In the genomic region with DNA sequence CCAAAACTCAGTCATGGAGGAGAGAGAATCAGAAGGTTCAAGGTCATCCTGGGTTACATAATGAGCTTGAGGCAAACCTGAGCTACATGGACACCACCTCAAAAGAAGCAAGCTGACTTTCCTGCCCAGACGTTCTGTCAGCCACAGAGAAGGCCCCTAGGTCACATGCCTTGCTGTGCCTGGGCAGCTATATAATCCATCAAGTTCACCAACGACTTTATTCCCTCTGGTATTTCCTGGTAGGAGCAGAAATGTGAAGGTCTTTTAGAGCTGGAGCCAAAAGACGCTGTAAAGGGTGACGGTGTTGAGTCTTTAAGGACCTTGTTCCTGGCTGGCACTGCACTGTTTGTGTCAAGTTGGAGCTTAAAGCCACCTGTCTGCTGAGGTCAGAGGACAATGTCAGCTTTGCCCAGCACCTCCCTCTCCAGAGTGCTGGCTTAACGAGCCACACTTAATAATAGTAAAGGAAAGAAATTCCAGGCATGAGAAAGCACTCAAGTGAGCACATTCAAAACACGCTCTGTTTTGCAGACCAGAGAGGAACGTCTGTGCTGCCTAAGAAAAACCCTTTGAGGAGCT, we compare ENCODE assay signal across 16 mouse cellular contexts. TPM values are rescaled to one million over a fixed set of nuclear protein-coding genes. Genes with fewer than 3 reads are reported as not detected.
DNase-seq lines count a peak whose midpoint lies in the region; ATAC-seq lines count a peak whose summit lies in the region.
"Had no signal": no experiment of that assay in that cellular context is flagged by ENCODE, and none has a peak within 500 bp of the region (broad histone marks: within the 10 kb centered on the region; RNA-seq: fewer than 3 reads in every experiment).

No protein-coding gene starts in this region.

- no peak overlapping the region for H3K4me2 ChIP-seq in kidney, embryonic 14.5 days (replicated peaks; ENCODE audit: low read depth, low read length)
- no peak overlapping the region for H3K4me2 ChIP-seq in intestine, embryonic 16.5 days (ENCODE audit: low read depth, low read length)
- H3K4me2 ChIP-seq in limb, embryonic 12.5 days, result no peak overlapping the region
- H3K4me2 ChIP-seq: hindbrain, embryonic 12.5 days had no signal

- H3K9ac ChIP-seq in kidney, embryonic 14.5 days (ENCODE audit: low read depth, low read length), result no peak overlapping the region
- peak overlapping the region; percentile 27; the same call in 1 of the 2 replicates for H3K9ac ChIP-seq in intestine, embryonic 16.5 days (ENCODE audit: low read depth, low read length)
- H3K9ac ChIP-seq in limb, embryonic 12.5 days (replicated peaks), result no peak overlapping the region
- H3K9ac ChIP-seq: forebrain, postnatal 0 days; hindbrain, embryonic 12.5 days; liver, postnatal 0 days had no signal

- H3K9me3 ChIP-seq in kidney, embryonic 14.5 days (ENCODE audit: control insufficient read depth, low read length), result no peaks in the 10 kb centered on the region
- no peaks in the 10 kb centered on the region for H3K9me3 ChIP-seq in intestine, embryonic 16.5 days (ENCODE audit: control insufficient read depth, low read length)
- H3K9me3 ChIP-seq in limb, embryonic 12.5 days, result no peaks in the 10 kb centered on the region
- H3K9me3 ChIP-seq: hindbrain, embryonic 12.5 days; midbrain, embryonic 10.5 days had no signal

- DNase-seq in kidney, adult 11 months, result peak; percentile 75
- DNase-seq in adrenal gland, postnatal 36 days, result peak; percentile 46 to 49
- no peak for DNase-seq in frontal cortex, postnatal 10 days (ENCODE audit: low spot score in 2 of 2)
- DNase-seq: cerebellum, adult 2 months; forebrain, postnatal 0 days; liver, postnatal 0 days; right cerebral cortex, postnatal 4 days; thymus, postnatal 36 days had no signal

- H3K4me3 ChIP-seq in kidney, embryonic 14.5 days (ENCODE audit: low read length), result no peak overlapping the region
- no peak overlapping the region for H3K4me3 ChIP-seq in intestine, embryonic 16.5 days (ENCODE audit: low read length)
- H3K4me3 ChIP-seq in limb, embryonic 12.5 days (replicated peaks), result no peak overlapping the region
- H3K4me3 ChIP-seq: hindbrain, embryonic 12.5 days; midbrain, embryonic 10.5 days; myocyte had no signal

- 25% methylated on average over 7 of the region's 7 CpGs for WGBS in kidney, embryonic 14.5 days
- 26% methylated on average over 7 of the region's 7 CpGs for WGBS in intestine, embryonic 16.5 days
- 18% methylated on average over 7 of the region's 7 CpGs for WGBS in limb, embryonic 12.5 days

- H3K4me1 ChIP-seq in kidney, embryonic 14.5 days (ENCODE audit: control insufficient read depth, insufficient read depth, low read length), result peaks cover 9% of the 10 kb centered on the region; the same call in 1 of the 2 replicates
- peaks cover 16% of the 10 kb centered on the region for H3K4me1 ChIP-seq in intestine, embryonic 16.5 days (ENCODE audit: control insufficient read depth, insufficient read depth, low read length)
- peaks cover 15% of the 10 kb centered on the region for H3K4me1 ChIP-seq in limb, embryonic 12.5 days (replicated peaks)

- no peak for ATAC-seq in kidney, embryonic 14.5 days (ENCODE audit: low FRiP score, low TSS enrichment)
- peak; percentile 73 for ATAC-seq in intestine, embryonic 16.5 days
- no peak; the same call in 1 of the 2 replicates for ATAC-seq in limb, embryonic 12.5 days (ENCODE audit: insufficient number of reproducible peaks, insufficient read depth, low FRiP score, low TSS enrichment, low read depth)
- no peak for ATAC-seq in CD4-positive, CD25-positive, alpha-beta regulatory T cell, adult 4 months
- ATAC-seq: forebrain, postnatal 0 days; liver, postnatal 0 days had no signal

- no peaks in the 10 kb centered on the region for H3K27me3 ChIP-seq in kidney, embryonic 14.5 days (ENCODE audit: control insufficient read depth, insufficient read depth, low read length)
- no peaks in the 10 kb centered on the region for H3K27me3 ChIP-seq in intestine, embryonic 16.5 days (replicated peaks; ENCODE audit: control insufficient read depth, insufficient read depth, low read length)
- H3K27me3 ChIP-seq in limb, embryonic 12.5 days, result no peaks in the 10 kb centered on the region
- H3K27me3 ChIP-seq: CH12.LX; hindbrain, embryonic 12.5 days had no signal

- no peak overlapping the region for H3K27ac ChIP-seq in kidney, embryonic 14.5 days (ENCODE audit: low read depth, low read length)
- H3K27ac ChIP-seq in intestine, embryonic 16.5 days (ENCODE audit: low read length), result no peak overlapping the region
- peak overlapping the region; percentile 74 for H3K27ac ChIP-seq in limb, embryonic 12.5 days
- H3K27ac ChIP-seq: hindbrain, embryonic 12.5 days; midbrain, embryonic 10.5 days had no signal

- H3K36me3 ChIP-seq in kidney, embryonic 14.5 days (ENCODE audit: control insufficient read depth, insufficient read depth, low read length), result no peaks in the 10 kb centered on the region
- H3K36me3 ChIP-seq in intestine, embryonic 16.5 days (ENCODE audit: control insufficient read depth, insufficient read depth, low read length), result no peaks in the 10 kb centered on the region
- no peaks in the 10 kb centered on the region for H3K36me3 ChIP-seq in limb, embryonic 12.5 days
- H3K36me3 ChIP-seq: hindbrain, embryonic 12.5 days; midbrain, embryonic 10.5 days had no signal

RNA-seq across cellular contexts. Expression of gene Zfp326, which starts 47.3 kb away (rescaled TPM):
- 45.1 and 57.3 TPM in 2 replicates for polyA plus RNA-seq in kidney, embryonic 14.5 days (2014; fragmentation: Nextera tagmentation; extraction: Ambion mirVana)
- 10 to 100 TPM; 24.0 to 27.6 TPM for total RNA-seq in adrenal gland, postnatal 36 days (2021)
- 21.0 and 25.2 TPM in 2 replicates for polyA plus RNA-seq in intestine, embryonic 16.5 days (2015; fragmentation: Nextera tagmentation; extraction: Ambion mirVana)
- 73.5 and 75.3 TPM in 2 replicates for polyA plus RNA-seq in limb, embryonic 12.5 days (2016; fragmentation: Nextera tagmentation; extraction: Ambion mirVana)
- 10 to 100 TPM; 12.9 to 19.7 TPM for polyA plus RNA-seq in CD4-positive, CD25-positive, alpha-beta regulatory T cell, adult 4 months (2017; shearing (Covaris generic))

Comparison
In these comparisons a context has a peak if more than half of its experiments do, and no peak if none do; other contexts are left out.
1. DNase-seq: peak in kidney, adult 11 months (single experiment) and adrenal gland, postnatal 36 days (2 of 2); none in frontal cortex, postnatal 10 days (0 of 2).